Mouse (Mus musculus) CH12.LX (cell line): ENCODE results near the gene Schip1.

ENCODE experiments used
- BHLHE40 ChIP-seq: IDR thresholded peaks from 2 replicates; pipeline ENCODE4 v1.6.1; 2011; ENCODE audit warnings: mild to moderate bottlenecking, low read depth, low read length, improper control_type of control experiment
- CTCF ChIP-seq, 2 experiments: IDR thresholded peaks in 1 of 2; conservative IDR thresholded peaks in 1 of 2; 2 replicates each; pipeline ENCODE4 v1.5.1; 2011 to 2012; ENCODE audit warnings: low read depth in 2 of 2, low read length in 2 of 2, improper control_type of control experiment in 1 of 2, inconsistent platforms in 1 of 2, mild to moderate bottlenecking in 1 of 2, moderate library complexity in 1 of 2
- EP300 ChIP-seq: IDR thresholded peaks from 2 replicates; pipeline ENCODE4 v1.6.1; 2011; ENCODE audit warnings: low read length, improper control_type of control experiment
- JUND ChIP-seq: conservative IDR thresholded peaks from 2 replicates; pipeline ENCODE4 v1.6.1; 2011; ENCODE audit warnings: low read depth, low read length, improper control_type of control experiment
- NELFE ChIP-seq: IDR thresholded peaks from 2 replicates; pipeline ENCODE4 v1.6.1; 2011; ENCODE audit warnings: low read depth, low read length, improper control_type of control experiment
- POLR2A ChIP-seq: IDR thresholded peaks from 2 replicates; pipeline ENCODE4 v1.6.1; 2011; ENCODE audit warnings: low read depth, mild to moderate bottlenecking, improper control_type of control experiment, low read length

- TF ChIP-seq EP300: no peak
- no peak for TF ChIP-seq JUND
- TF ChIP-seq CTCF (conservative IDR thresholded peaks at IDR 0.05 in 1 of 2, IDR thresholded peaks at IDR 0.05 in 1 of 2; ENCODE audit: low read depth in 2 of 2, low read length in 2 of 2): no peak
- no peak for TF ChIP-seq BHLHE40
- no peak for TF ChIP-seq NELFE
- TF ChIP-seq POLR2A: no peak
These were observed 45.2 kb upstream of the Schip1 start for GRCm38 (mm10) chr3:68019401-68019800.
